Mouse (Mus musculus): ENCODE measurements around the gene Dmd. TPM values are rescaled to one million over a fixed set of nuclear protein-coding genes. Genes with fewer than 3 reads are reported as not detected.

The Dmd gene
- total RNA-seq, 2 experiments from 2014 or later, result 39.0 to 57.3 TPM

GRCm38 (mm10) chrX:85048141-85049110, 2099.8 kb downstream of the Dmd start:
- peak; percentile 78 for DNase-seq

- DNase-seq, result peak; percentile 8
These were observed 2100.9 kb downstream of the Dmd start for GRCm38 (mm10) chrX:85049593-85049992.

GRCm38 (mm10) chrX:85073602-85074001, 2124.9 kb downstream of the Dmd start:
- no peak for DNase-seq

GRCm38 (mm10) chrX:85076845-85077244, 2128.2 kb downstream of the Dmd start:
- peak; percentile 62 for DNase-seq

- DNase-seq, result no peak
These were observed 2128.9 kb downstream of the Dmd start for GRCm38 (mm10) chrX:85077605-85078004.

- no peak for DNase-seq
These were observed 2130.5 kb downstream of the Dmd start for GRCm38 (mm10) chrX:85079174-85079573.

GRCm38 (mm10) chrX:85084237-85085153, 2135.8 kb downstream of the Dmd start:
- peak; percentile 1 for DNase-seq

GRCm38 (mm10) chrX:85089506-85089905, 2140.8 kb downstream of the Dmd start:
- peak; percentile 2 for DNase-seq

GRCm38 (mm10) chrX:85093354-85093753, 2144.7 kb downstream of the Dmd start:
- no peak for DNase-seq

GRCm38 (mm10) chrX:85098691-85099090, 2150.0 kb downstream of the Dmd start:
- DNase-seq, result peak; percentile 13

GRCm38 (mm10) chrX:85112418-85112817, 2163.7 kb downstream of the Dmd start:
- no peak for DNase-seq

GRCm38 (mm10) chrX:85132706-85133105, 2184.0 kb downstream of the Dmd start:
- DNase-seq, result no peak

GRCm38 (mm10) chrX:85137293-85137692, 2188.6 kb downstream of the Dmd start:
- DNase-seq, result no peak

GRCm38 (mm10) chrX:85171264-85171663, 2222.6 kb downstream of the Dmd start:
- DNase-seq, result no peak

GRCm38 (mm10) chrX:85187565-85187964, 2238.9 kb downstream of the Dmd start:
- no peak for DNase-seq

- no peak for DNase-seq
These were observed 2245.2 kb downstream of the Dmd start for GRCm38 (mm10) chrX:85193856-85194255.

GRCm38 (mm10) chrX:85197688-85198087, 2249.0 kb downstream of the Dmd start:
- DNase-seq, result no peak

- DNase-seq, result no peak
These were observed 2250.7 kb downstream of the Dmd start for GRCm38 (mm10) chrX:85199398-85199797.

- DNase-seq, result no peak
These were observed 2258.3 kb downstream of the Dmd start for GRCm38 (mm10) chrX:85207001-85207400.

- DNase-seq, result no peak
These were observed 2278.2 kb downstream of the Dmd start for GRCm38 (mm10) chrX:85226883-85227282.

GRCm38 (mm10) chrX:85249379-85249778, 2300.7 kb downstream of the Dmd start, which contains the start of gene Fthl17a:
Gene Fthl17a (plus strand): TSS chrX:85249679.
- no peak for DNase-seq
